Mouse (Mus musculus): ENCODE measurements around the gene Tmem256. TPM values are rescaled to one million over a fixed set of nuclear protein-coding genes. Genes with fewer than 3 reads are reported as not detected.

The Tmem256 gene
- polyA plus RNA-seq, 2 experiments = 197 to 384 TPM

DNA sequence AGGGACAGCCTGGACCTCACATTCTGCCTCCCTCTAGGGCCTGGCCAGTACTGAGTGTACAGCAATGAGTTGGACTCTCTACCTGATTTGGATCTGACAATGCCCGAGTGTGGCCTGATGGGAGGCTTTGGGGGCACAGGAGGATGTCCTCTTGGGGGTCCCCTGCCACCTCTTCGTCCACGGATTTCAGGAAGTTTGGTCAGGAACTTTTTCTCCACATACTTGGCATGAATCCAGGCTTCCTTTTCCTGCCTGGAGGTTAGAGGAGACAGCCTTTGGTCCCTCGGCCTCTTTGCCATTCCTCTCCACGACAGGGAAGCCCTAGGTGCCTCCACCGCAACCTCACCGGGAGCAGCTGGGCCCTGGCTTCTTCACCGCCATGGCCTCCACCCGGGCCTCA lies 45.9 kb downstream of the Tmem256 start:
- DNase-seq (ENCODE audit: low read depth in 3 of 3, low spot score in 3 of 3) = no peak
- H3K4me2 ChIP-seq (ENCODE audit: low read depth) = no peak overlapping the region
- H3K36me3 ChIP-seq (replicated peaks; ENCODE audit: control insufficient read depth, insufficient read depth, low read depth) = no peaks in the 10 kb centered on the region
- TF ChIP-seq EP300 (IDR thresholded peaks at IDR 0.05; ENCODE audit: low read depth) = no peak
- TF ChIP-seq CTCF (IDR thresholded peaks at IDR 0.05; ENCODE audit: low read depth) = no peak
- no peaks in the 10 kb centered on the region for H3K9me3 ChIP-seq (ENCODE audit: control insufficient read depth, low read length)
- no peak for ATAC-seq (ENCODE audit: insufficient read depth)
- H3K27ac ChIP-seq = no peak overlapping the region
- no peak overlapping the region for H3K4me3 ChIP-seq (ENCODE audit: insufficient read depth in 1 of 2, low read depth in 2 of 2, low read length in 2 of 2)
- H3K27me3 ChIP-seq (ENCODE audit: control insufficient read depth, insufficient read depth, low read length) = no peaks in the 10 kb centered on the region
- 73% methylated on average over 9 of the region's 9 CpGs for WGBS (ENCODE audit: insufficient replicate concordance)
- H3K9ac ChIP-seq (replicated peaks) = no peak overlapping the region
- peaks cover 23 to 34% of the 10 kb centered on the region in 2 experiments for H3K4me1 ChIP-seq (replicated peaks; ENCODE audit: control insufficient read depth in 2 of 2, insufficient read depth in 2 of 2, low read length in 1 of 2)

DNA sequence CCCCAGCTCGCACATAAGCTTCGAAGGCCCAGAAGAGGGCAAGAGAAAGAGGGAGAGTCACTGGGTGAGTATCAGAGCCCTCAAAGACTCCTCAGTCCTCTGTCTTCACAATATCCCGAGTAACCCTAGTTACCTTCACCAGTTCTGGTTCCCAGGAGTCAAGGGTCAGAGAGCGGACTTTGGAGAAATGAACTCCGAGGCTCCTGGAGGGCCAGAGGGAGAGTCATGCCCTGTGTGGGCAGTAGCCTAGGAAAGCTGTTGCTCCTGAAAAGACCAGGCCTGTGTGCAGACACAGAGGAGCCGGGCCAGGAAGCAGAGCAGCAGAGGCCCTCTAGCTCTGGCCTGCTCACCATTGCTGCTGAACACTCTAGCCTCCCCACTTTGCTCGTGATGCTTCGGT lies 46.3 kb downstream of the Tmem256 start:
- TF ChIP-seq CTCF (IDR thresholded peaks at IDR 0.05; ENCODE audit: low read depth) (no peak), EP300 (IDR thresholded peaks at IDR 0.05; ENCODE audit: low read depth) (no peak)
- no peak overlapping the region for H3K27ac ChIP-seq
- DNase-seq (ENCODE audit: low read depth in 3 of 3, low spot score in 3 of 3) (no peak), ATAC-seq (ENCODE audit: insufficient read depth) (no peak)
- no peaks in the 10 kb centered on the region for H3K36me3 ChIP-seq (replicated peaks; ENCODE audit: control insufficient read depth, insufficient read depth, low read depth)
- no peaks in the 10 kb centered on the region for H3K9me3 ChIP-seq (ENCODE audit: control insufficient read depth, low read length)
- WGBS (ENCODE audit: insufficient replicate concordance) = 67% methylated on average over 8 of the region's 8 CpGs
- H3K4me3 ChIP-seq (ENCODE audit: insufficient read depth in 1 of 2, low read depth in 2 of 2, low read length in 2 of 2) = no peak overlapping the region
- no peak overlapping the region for H3K4me2 ChIP-seq (ENCODE audit: low read depth)
- H3K9ac ChIP-seq (replicated peaks) = no peak overlapping the region
- peaks cover 19 to 30% of the 10 kb centered on the region in 2 experiments for H3K4me1 ChIP-seq (replicated peaks; ENCODE audit: control insufficient read depth in 2 of 2, insufficient read depth in 2 of 2, low read length in 1 of 2)
- H3K27me3 ChIP-seq (ENCODE audit: control insufficient read depth, insufficient read depth, low read length) = no peaks in the 10 kb centered on the region

GRCm38 (mm10) chr11:69886907-69887635 lies 48.8 kb downstream of the Tmem256 start:
- Histone ChIP-seq H3K27ac (peak overlapping the region; percentile 69), H3K4me1 (replicated peaks; ENCODE audit: control insufficient read depth in 2 of 2, insufficient read depth in 2 of 2, low read length in 1 of 2) (peaks cover 12 to 26% of the 10 kb centered on the region in 2 experiments), H3K4me3 (ENCODE audit: insufficient read depth in 1 of 2, low read depth in 2 of 2, low read length in 2 of 2) (no peak overlapping the region), H3K9ac (replicated peaks) (peak overlapping the region; percentile 27; the same call in 1 of the 2 replicates), H3K4me2 (ENCODE audit: low read depth) (peak overlapping the region; percentile 42), H3K9me3 (ENCODE audit: control insufficient read depth, low read length) (no peaks in the 10 kb centered on the region), H3K27me3 (ENCODE audit: control insufficient read depth, insufficient read depth, low read length) (no peaks in the 10 kb centered on the region), H3K36me3 (replicated peaks; ENCODE audit: control insufficient read depth, insufficient read depth, low read depth) (no peaks in the 10 kb centered on the region)
- WGBS (ENCODE audit: insufficient replicate concordance) = 8% methylated on average over 8 of the region's 8 CpGs
- DNase-seq (ENCODE audit: low read depth in 3 of 3, low spot score in 3 of 3) (peak in 1 of 3 experiments; percentile 59), ATAC-seq (ENCODE audit: insufficient read depth) (peak; percentile 87)
- TF ChIP-seq EP300 (IDR thresholded peaks at IDR 0.05; ENCODE audit: low read depth) (peak; percentile 73), CTCF (IDR thresholded peaks at IDR 0.05; ENCODE audit: low read depth) (peak; percentile 84)

Small RNA genes lying within 50 kb of the gene (microRNA-seq; reads per million reads assigned to microRNA genes)
- gene Mir6924 = not detected

Other genes with a start within 250 kb of the Tmem256 start
Only the 30 nearest of the 42 such genes appear.
- 37.0 and 45.8 TPM in 2 replicates for gene Senp3, start 156.4 kb upstream of the Tmem256 start, polyA plus RNA-seq (2012; rRNA removed)
- 21.0 and 24.5 TPM in 2 replicates for gene Senp3, start 156.4 kb upstream of the Tmem256 start, polyA plus RNA-seq (2014; fragmentation: Nextera tagmentation; extraction: Ambion mirVana)
- 0.21 and 0.26 TPM in 2 replicates for gene Tnfsf13, start 152.7 kb upstream of the Tmem256 start, polyA plus RNA-seq (2012; rRNA removed)
- 0.20 TPM in 1 of 2 replicates, not detected in the other for gene Tnfsf13, start 152.7 kb upstream of the Tmem256 start, polyA plus RNA-seq (2014; fragmentation: Nextera tagmentation; extraction: Ambion mirVana)
- 3.7 and 4.3 TPM in 2 replicates for gene Tnfsf12, start 142.7 kb upstream of the Tmem256 start, polyA plus RNA-seq (2012; rRNA removed)
- 2.6 and 3.1 TPM in 2 replicates for gene Tnfsf12, start 142.7 kb upstream of the Tmem256 start, polyA plus RNA-seq (2014; fragmentation: Nextera tagmentation; extraction: Ambion mirVana)
- 0.53 and 0.80 TPM in 2 replicates for gene Tnfsfm13, start 142.4 kb upstream of the Tmem256 start, polyA plus RNA-seq (2012; rRNA removed)
- 0.70 and 1.7 TPM in 2 replicates for gene Tnfsfm13, start 142.4 kb upstream of the Tmem256 start, polyA plus RNA-seq (2014; fragmentation: Nextera tagmentation; extraction: Ambion mirVana)
- gene Polr2a, start 79.9 kb upstream of the Tmem256 start, polyA plus RNA-seq (2012; rRNA removed) = 14.3 and 16.0 TPM in 2 replicates
- gene Polr2a, start 79.9 kb upstream of the Tmem256 start, polyA plus RNA-seq (2014; fragmentation: Nextera tagmentation; extraction: Ambion mirVana) = 19.5 and 22.4 TPM in 2 replicates
- not detected in 2 replicates for gene Slc35g3, start 76.5 kb upstream of the Tmem256 start, polyA plus RNA-seq (2012; rRNA removed)
- not detected in 2 replicates for gene Slc35g3, start 76.5 kb upstream of the Tmem256 start, polyA plus RNA-seq (2014; fragmentation: Nextera tagmentation; extraction: Ambion mirVana)
- 1.4 and 1.5 TPM in 2 replicates for gene Zbtb4, start 72.6 kb upstream of the Tmem256 start, polyA plus RNA-seq (2012; rRNA removed)
- gene Zbtb4, start 72.6 kb upstream of the Tmem256 start, polyA plus RNA-seq (2014; fragmentation: Nextera tagmentation; extraction: Ambion mirVana) = 0.45 and 0.58 TPM in 2 replicates
- 0.44 and 0.58 TPM in 2 replicates for gene Chrnb1, start 42.6 kb upstream of the Tmem256 start, polyA plus RNA-seq (2012; rRNA removed)
- gene Chrnb1, start 42.6 kb upstream of the Tmem256 start, polyA plus RNA-seq (2014; fragmentation: Nextera tagmentation; extraction: Ambion mirVana) = 0.32 and 0.33 TPM in 2 replicates
- 0.41 and 0.42 TPM in 2 replicates for gene Fgf11, start 36.7 kb upstream of the Tmem256 start, polyA plus RNA-seq (2012; rRNA removed)
- gene Fgf11, start 36.7 kb upstream of the Tmem256 start, polyA plus RNA-seq (2014; fragmentation: Nextera tagmentation; extraction: Ambion mirVana) = 0.06 and 0.13 TPM in 2 replicates
- gene Tmem102, start 32.9 kb upstream of the Tmem256 start, polyA plus RNA-seq (2012; rRNA removed) = 0.25 TPM in 2 replicates
- gene Tmem102, start 32.9 kb upstream of the Tmem256 start, polyA plus RNA-seq (2014; fragmentation: Nextera tagmentation; extraction: Ambion mirVana) = 0.57 and 0.80 TPM in 2 replicates
- gene Gm39566, start 23.2 kb upstream of the Tmem256 start, polyA plus RNA-seq (2012; rRNA removed) = not detected in 2 replicates
- not detected in 2 replicates for gene Gm39566, start 23.2 kb upstream of the Tmem256 start, polyA plus RNA-seq (2014; fragmentation: Nextera tagmentation; extraction: Ambion mirVana)
- not detected in 2 replicates for gene Spem2, start 20.0 kb upstream of the Tmem256 start, polyA plus RNA-seq (2012; rRNA removed)
- gene Spem2, start 20.0 kb upstream of the Tmem256 start, polyA plus RNA-seq (2014; fragmentation: Nextera tagmentation; extraction: Ambion mirVana) = not detected in 2 replicates
- not detected in 2 replicates for gene Spem1, start 16.3 kb upstream of the Tmem256 start, polyA plus RNA-seq (2012; rRNA removed)
- gene Spem1, start 16.3 kb upstream of the Tmem256 start, polyA plus RNA-seq (2014; fragmentation: Nextera tagmentation; extraction: Ambion mirVana) = not detected in 2 replicates
- gene Nlgn2, start 730 bp upstream of the Tmem256 start, polyA plus RNA-seq (2012; rRNA removed) = 2.0 and 2.2 TPM in 2 replicates
- gene Nlgn2, start 730 bp upstream of the Tmem256 start, polyA plus RNA-seq (2014; fragmentation: Nextera tagmentation; extraction: Ambion mirVana) = 0.48 and 0.76 TPM in 2 replicates
- gene Plscr3, start 7.9 kb downstream of the Tmem256 start, polyA plus RNA-seq (2012; rRNA removed) = 18.0 and 20.0 TPM in 2 replicates
- gene Plscr3, start 7.9 kb downstream of the Tmem256 start, polyA plus RNA-seq (2014; fragmentation: Nextera tagmentation; extraction: Ambion mirVana) = 22.8 and 25.0 TPM in 2 replicates
- gene Tnk1, start 20.2 kb downstream of the Tmem256 start, polyA plus RNA-seq (2012; rRNA removed) = 1.2 TPM in 2 replicates
- gene Tnk1, start 20.2 kb downstream of the Tmem256 start, polyA plus RNA-seq (2014; fragmentation: Nextera tagmentation; extraction: Ambion mirVana) = 0.43 and 0.80 TPM in 2 replicates
- gene Tmem95, start 39.5 kb downstream of the Tmem256 start, polyA plus RNA-seq (2012; rRNA removed) = not detected in 2 replicates
- not detected in 2 replicates for gene Tmem95, start 39.5 kb downstream of the Tmem256 start, polyA plus RNA-seq (2014; fragmentation: Nextera tagmentation; extraction: Ambion mirVana)
- 0.93 TPM in 2 replicates for gene Kctd11, start 42.9 kb downstream of the Tmem256 start, polyA plus RNA-seq (2012; rRNA removed)
- gene Kctd11, start 42.9 kb downstream of the Tmem256 start, polyA plus RNA-seq (2014; fragmentation: Nextera tagmentation; extraction: Ambion mirVana) = 0.53 and 1.00 TPM in 2 replicates
- 2.7 and 2.8 TPM in 2 replicates for gene Acap1, start 57.0 kb downstream of the Tmem256 start, polyA plus RNA-seq (2012; rRNA removed)
- 2.9 and 3.3 TPM in 2 replicates for gene Acap1, start 57.0 kb downstream of the Tmem256 start, polyA plus RNA-seq (2014; fragmentation: Nextera tagmentation; extraction: Ambion mirVana)
- gene 2810408A11Rik, start 62.5 kb downstream of the Tmem256 start, polyA plus RNA-seq (2012; rRNA removed) = 0.40 and 0.48 TPM in 2 replicates
- gene 2810408A11Rik, start 62.5 kb downstream of the Tmem256 start, polyA plus RNA-seq (2014; fragmentation: Nextera tagmentation; extraction: Ambion mirVana) = 0.93 and 1.7 TPM in 2 replicates
- gene Neurl4, start 62.6 kb downstream of the Tmem256 start, polyA plus RNA-seq (2012; rRNA removed) = 13.1 and 20.5 TPM in 2 replicates
- 2.5 and 3.4 TPM in 2 replicates for gene Neurl4, start 62.6 kb downstream of the Tmem256 start, polyA plus RNA-seq (2014; fragmentation: Nextera tagmentation; extraction: Ambion mirVana)
- gene Gps2, start 75.4 kb downstream of the Tmem256 start, polyA plus RNA-seq (2012; rRNA removed) = 79.5 and 93.1 TPM in 2 replicates
- gene Gps2, start 75.4 kb downstream of the Tmem256 start, polyA plus RNA-seq (2014; fragmentation: Nextera tagmentation; extraction: Ambion mirVana) = 82.7 and 91.2 TPM in 2 replicates
- 652 and 846 TPM in 2 replicates for gene Eif5a, start 83.4 kb downstream of the Tmem256 start, polyA plus RNA-seq (2012; rRNA removed)
- 1,316 and 1,415 TPM in 2 replicates for gene Eif5a, start 83.4 kb downstream of the Tmem256 start, polyA plus RNA-seq (2014; fragmentation: Nextera tagmentation; extraction: Ambion mirVana)
- gene Ybx2, start 97.3 kb downstream of the Tmem256 start, polyA plus RNA-seq (2012; rRNA removed) = 0.57 and 0.58 TPM in 2 replicates
- gene Ybx2, start 97.3 kb downstream of the Tmem256 start, polyA plus RNA-seq (2014; fragmentation: Nextera tagmentation; extraction: Ambion mirVana) = 0.23 TPM in 1 of 2 replicates, not detected in the other
- 17.0 and 17.4 TPM in 2 replicates for gene Slc2a4, start 109.7 kb downstream of the Tmem256 start, polyA plus RNA-seq (2012; rRNA removed)
- gene Slc2a4, start 109.7 kb downstream of the Tmem256 start, polyA plus RNA-seq (2014; fragmentation: Nextera tagmentation; extraction: Ambion mirVana) = 12.6 and 14.0 TPM in 2 replicates
- gene Cldn7, start 126.3 kb downstream of the Tmem256 start, polyA plus RNA-seq (2012; rRNA removed) = 2.0 and 4.0 TPM in 2 replicates
- 2.2 TPM in 2 replicates for gene Cldn7, start 126.3 kb downstream of the Tmem256 start, polyA plus RNA-seq (2014; fragmentation: Nextera tagmentation; extraction: Ambion mirVana)
- 23.6 and 32.3 TPM in 2 replicates for gene Ctdnep1, start 142.6 kb downstream of the Tmem256 start, polyA plus RNA-seq (2012; rRNA removed)
- 9.7 and 10.7 TPM in 2 replicates for gene Ctdnep1, start 142.6 kb downstream of the Tmem256 start, polyA plus RNA-seq (2014; fragmentation: Nextera tagmentation; extraction: Ambion mirVana)
- gene Elp5, start 144.0 kb downstream of the Tmem256 start, polyA plus RNA-seq (2012; rRNA removed) = 44.0 and 46.1 TPM in 2 replicates
- gene Elp5, start 144.0 kb downstream of the Tmem256 start, polyA plus RNA-seq (2014; fragmentation: Nextera tagmentation; extraction: Ambion mirVana) = 70.2 and 74.0 TPM in 2 replicates
- 134 and 140 TPM in 2 replicates for gene Gabarap, start 152.6 kb downstream of the Tmem256 start, polyA plus RNA-seq (2012; rRNA removed)
- 296 and 300 TPM in 2 replicates for gene Gabarap, start 152.6 kb downstream of the Tmem256 start, polyA plus RNA-seq (2014; fragmentation: Nextera tagmentation; extraction: Ambion mirVana)
- 10.8 and 14.8 TPM in 2 replicates for gene Phf23, start 157.3 kb downstream of the Tmem256 start, polyA plus RNA-seq (2012; rRNA removed)
- gene Phf23, start 157.3 kb downstream of the Tmem256 start, polyA plus RNA-seq (2014; fragmentation: Nextera tagmentation; extraction: Ambion mirVana) = 11.9 and 12.1 TPM in 2 replicates

Data from liver, embryonic 14.5 days (tissue).